Comparison of ENCODE assay signal across 13 mouse cellular contexts in the genomic region with DNA sequence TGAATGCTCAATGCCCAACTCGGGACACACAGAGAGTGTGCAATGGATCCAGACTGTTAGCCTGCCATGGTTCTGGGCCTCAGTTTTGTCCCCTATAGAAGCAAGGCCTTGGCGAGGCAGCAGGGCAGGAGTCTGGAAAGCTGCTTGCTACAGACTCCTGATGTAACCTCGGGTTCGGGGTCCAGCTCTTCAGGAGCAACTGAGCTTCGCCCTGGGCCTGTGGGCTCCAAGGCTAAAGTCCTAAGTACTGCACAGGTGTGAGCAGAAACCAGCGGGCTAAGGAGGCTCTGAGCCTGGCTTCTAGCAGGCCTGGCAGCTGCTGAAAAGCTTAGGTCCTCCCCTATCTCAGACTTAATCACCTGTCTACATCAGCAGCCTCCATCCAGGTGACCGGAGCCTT.
DNase-seq lines count a peak whose midpoint lies in the region; ATAC-seq and TF ChIP-seq lines count a peak whose summit lies in the region.
"Had no signal": no experiment of that assay in that cellular context is flagged by ENCODE, and none has a peak within 500 bp of the region (broad histone marks: within the 10 kb centered on the region; RNA-seq: fewer than 3 reads in every experiment).

No protein-coding gene starts in this region.

- no peaks in the 10 kb centered on the region; the same call in 1 of the 2 replicates for H3K36me3 ChIP-seq in embryonic facial prominence, embryonic 13.5 days
- H3K36me3 ChIP-seq in embryonic facial prominence, embryonic 10.5 days (replicated peaks), result 0 out of 2 replicates have a peak, but pooled peaks cover 6% of the 10 kb centered on the region
- H3K36me3 ChIP-seq in heart, embryonic 16.5 days (ENCODE audit: control insufficient read depth, insufficient read depth), result no peaks in the 10 kb centered on the region
- 0 out of 2 replicates have a peak, but pooled peaks cover 4% of the 10 kb centered on the region for H3K36me3 ChIP-seq in lung, embryonic 14.5 days (ENCODE audit: insufficient read depth)

- 78% methylated on average over 7 of the region's 7 CpGs for WGBS in embryonic facial prominence, embryonic 13.5 days
- 80% methylated on average over 7 of the region's 7 CpGs for WGBS in embryonic facial prominence, embryonic 10.5 days
- 68% methylated on average over 7 of the region's 7 CpGs for WGBS in heart, embryonic 16.5 days
- 79% methylated on average over 7 of the region's 7 CpGs for WGBS in lung, embryonic 14.5 days

- H3K4me1 ChIP-seq in embryonic facial prominence, embryonic 13.5 days, result peaks cover 9% of the 10 kb centered on the region
- H3K4me1 ChIP-seq in embryonic facial prominence, embryonic 10.5 days, result peaks cover 5% of the 10 kb centered on the region
- peaks cover 46% of the 10 kb centered on the region for H3K4me1 ChIP-seq in heart, embryonic 16.5 days (ENCODE audit: control insufficient read depth, insufficient read depth, low read length)
- peaks cover 15% of the 10 kb centered on the region for H3K4me1 ChIP-seq in lung, embryonic 14.5 days (ENCODE audit: insufficient read depth)

- H3K4me3 ChIP-seq in embryonic facial prominence, embryonic 13.5 days, result no peak overlapping the region
- H3K4me3 ChIP-seq in embryonic facial prominence, embryonic 10.5 days, result no peak overlapping the region
- no peak overlapping the region for H3K4me3 ChIP-seq in heart, embryonic 16.5 days (ENCODE audit: low read length)
- no peak overlapping the region for H3K4me3 ChIP-seq in lung, embryonic 14.5 days (ENCODE audit: low read depth, low read length)
- H3K4me3 ChIP-seq: midbrain, embryonic 10.5 days had no signal

- no peak overlapping the region for H3K27ac ChIP-seq in embryonic facial prominence, embryonic 13.5 days
- H3K27ac ChIP-seq in embryonic facial prominence, embryonic 10.5 days (replicated peaks), result no peak overlapping the region
- H3K27ac ChIP-seq in heart, embryonic 16.5 days (ENCODE audit: low read length), result peak overlapping the region; percentile 87
- peak overlapping the region; percentile 58 for H3K27ac ChIP-seq in lung, embryonic 14.5 days (ENCODE audit: low read depth)
- H3K27ac ChIP-seq: midbrain, embryonic 10.5 days had no signal

- ATAC-seq in embryonic facial prominence, embryonic 13.5 days (ENCODE audit: insufficient number of reproducible peaks, insufficient read depth, low FRiP score, low TSS enrichment, low read depth), result no peak
- no peak for ATAC-seq in heart, embryonic 16.5 days (replicated peaks; ENCODE audit: extremely low read depth, insufficient read depth, low FRiP score)
- no peak for ATAC-seq in lung, embryonic 14.5 days (ENCODE audit: insufficient read depth)
- ATAC-seq in cerebellum, adult (ENCODE audit: insufficient number of reproducible peaks, low FRiP score, low TSS enrichment), result no peak

- no peaks in the 10 kb centered on the region for H3K27me3 ChIP-seq in embryonic facial prominence, embryonic 13.5 days
- no peaks in the 10 kb centered on the region for H3K27me3 ChIP-seq in embryonic facial prominence, embryonic 10.5 days (replicated peaks; ENCODE audit: low read depth, poor library complexity, severe bottlenecking)
- H3K27me3 ChIP-seq in heart, embryonic 16.5 days (ENCODE audit: control insufficient read depth, insufficient read depth, low read length), result no peaks in the 10 kb centered on the region
- no peaks in the 10 kb centered on the region for H3K27me3 ChIP-seq in lung, embryonic 14.5 days (ENCODE audit: insufficient read depth, low read length)

- no peaks in the 10 kb centered on the region for H3K9me3 ChIP-seq in embryonic facial prominence, embryonic 13.5 days
- no peaks in the 10 kb centered on the region for H3K9me3 ChIP-seq in embryonic facial prominence, embryonic 10.5 days
- no peaks in the 10 kb centered on the region for H3K9me3 ChIP-seq in heart, embryonic 16.5 days (replicated peaks; ENCODE audit: control insufficient read depth, low read length)
- no peaks in the 10 kb centered on the region for H3K9me3 ChIP-seq in lung, embryonic 14.5 days (ENCODE audit: low read depth, low read length)

- no peak for DNase-seq in embryonic facial prominence, embryonic 10.5 days (ENCODE audit: low spot score)
- DNase-seq in heart, postnatal 36 days, result no peak
- DNase-seq in lung, embryonic 14.5 days, result no peak
- no peak for DNase-seq in lung, postnatal 14 days
- DNase-seq in kidney, postnatal 36 days, result peak; percentile 66 to 67
- DNase-seq: gastrocnemius, postnatal 25 days; left cerebral cortex, postnatal 4 days; lung, postnatal 36 days; thymus, postnatal 4 days had no signal

- no peak overlapping the region for H3K4me2 ChIP-seq in embryonic facial prominence, embryonic 13.5 days
- no peak overlapping the region for H3K4me2 ChIP-seq in heart, embryonic 16.5 days (ENCODE audit: low read depth, low read length)
- no peak overlapping the region for H3K4me2 ChIP-seq in lung, embryonic 14.5 days

- H3K9ac ChIP-seq in embryonic facial prominence, embryonic 13.5 days, result 0 out of 2 replicates have a peak overlapping the region, but pooled peaks have one; percentile 51
- H3K9ac ChIP-seq in heart, embryonic 16.5 days (ENCODE audit: low read length), result peak overlapping the region; percentile 50
- H3K9ac ChIP-seq in lung, embryonic 14.5 days, result no peak overlapping the region

- intact Hi-C loops in heart, postnatal 36 days (cut with DNase I), result no loop called here

- no peak for TF ChIP-seq CTCF in lung, embryonic 14.5 days (IDR thresholded peaks at IDR 0.05; ENCODE audit: low read depth)

Comparison
In these comparisons a context has a peak if more than half of its experiments do, and no peak if none do; other contexts are left out.
1. H3K27ac ChIP-seq: peak in heart, embryonic 16.5 days (single experiment) and lung, embryonic 14.5 days (single experiment); none in embryonic facial prominence, embryonic 13.5 days (single experiment) and embryonic facial prominence, embryonic 10.5 days (single experiment).
2. DNase-seq: peak in kidney, postnatal 36 days (2 of 2); none in embryonic facial prominence, embryonic 10.5 days (single experiment), heart, postnatal 36 days (0 of 2), lung, embryonic 14.5 days (single experiment) and lung, postnatal 14 days (single experiment).